Mouse (Mus musculus) thymus, postnatal 10 days (tissue): ENCODE results near the gene Mdm2.
"Not testable (repeated sequence)": the region's sequence is repeated elsewhere in the genome, so short reads cannot be mapped to it uniquely, and the experiment has no call there.

ENCODE experiments used
- DNase-seq, 2 experiments: peaks; one replicate each; pipeline ENCODE4 v3.0.0; 2021; ENCODE audit warnings: low spot score in 2 of 2

The Mdm2 gene

GRCm38 (mm10) chr10:117749050-117749686, 38.6 kb upstream of the Mdm2 start:
- DNase-seq = no peak

- no peak for DNase-seq
These were observed 37.9 kb upstream of the Mdm2 start for GRCm38 (mm10) chr10:117748276-117749049.

- no peak for DNase-seq
These were observed 37.2 kb upstream of the Mdm2 start for GRCm38 (mm10) chr10:117747711-117748110.

DNA sequence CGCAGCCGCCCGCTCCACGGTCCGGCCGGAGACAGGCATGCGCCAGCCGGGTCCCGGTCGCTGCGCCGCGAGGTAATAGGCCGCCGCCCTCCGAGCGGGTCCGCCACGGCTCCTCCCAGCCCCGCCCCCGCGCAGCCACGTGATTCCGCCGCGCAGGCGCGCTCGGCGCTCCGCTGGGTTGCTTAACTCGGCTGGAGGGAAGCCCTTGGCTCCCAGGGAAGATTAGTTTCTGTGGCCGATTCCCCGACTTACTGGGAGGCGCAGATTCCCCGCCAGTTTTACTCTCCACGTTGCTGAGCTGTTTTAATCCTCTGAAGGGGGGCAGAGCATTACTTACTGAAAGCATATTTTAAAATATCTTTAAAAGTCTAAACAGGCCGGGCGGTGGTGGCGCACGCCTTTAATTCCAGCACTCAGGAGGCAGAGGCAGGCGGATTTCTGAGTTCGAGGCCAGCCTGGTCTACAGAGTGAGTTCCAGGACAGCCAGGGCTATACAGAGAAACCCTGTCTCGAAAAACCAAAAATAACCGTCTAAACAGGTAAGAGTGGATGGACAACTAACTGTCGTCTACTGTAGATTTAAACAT, 35.8 kb upstream of the Mdm2 start, which contains the start of gene Slc35e3:
Gene Slc35e3 (minus strand): TSS at position 69 of the 587 bp plus-strand sequence.
- peak; percentile 90 to 96 for DNase-seq

DNA sequence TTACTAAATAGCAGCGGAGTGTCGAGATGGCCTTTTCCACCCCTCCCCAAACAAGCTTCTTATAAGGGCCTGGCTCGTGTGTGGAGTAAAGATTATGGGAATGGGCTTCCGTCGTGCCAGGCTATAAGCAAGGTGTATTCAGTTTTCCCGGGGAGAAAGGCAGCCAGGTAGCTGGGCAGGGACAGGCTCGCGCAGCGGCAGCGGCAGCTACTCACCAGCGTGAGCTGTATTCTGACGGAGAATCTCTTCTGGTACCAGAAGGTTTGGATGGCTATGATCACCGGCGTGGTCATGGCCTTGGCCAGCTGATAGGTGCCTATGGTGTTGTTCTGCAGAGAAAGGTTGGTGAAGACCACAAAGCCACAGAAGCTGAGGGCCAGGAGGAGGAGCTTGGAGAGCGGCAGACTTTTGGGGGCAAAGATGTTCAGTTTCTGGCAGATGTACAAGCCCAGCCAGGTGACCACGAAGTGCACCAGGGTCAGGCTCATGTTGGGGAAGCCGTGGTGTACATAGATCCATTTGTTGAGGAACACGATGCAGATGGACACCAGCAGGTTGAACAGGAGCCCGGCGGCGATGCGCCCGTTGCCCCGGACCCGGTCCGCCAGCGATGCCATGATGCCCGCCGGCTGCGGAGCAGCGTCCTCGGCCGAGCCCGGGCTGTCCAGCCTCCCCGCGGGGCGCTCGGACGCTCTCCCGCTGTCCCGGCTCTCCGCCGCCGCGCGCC, 35.2 kb upstream of the Mdm2 start:
- DNase-seq = not testable (repeated sequence)

GRCm38 (mm10) chr10:117743917-117744316, 33.4 kb upstream of the Mdm2 start:
- no peak for DNase-seq

GRCm38 (mm10) chr10:117743182-117743581, 32.6 kb upstream of the Mdm2 start:
- no peak for DNase-seq

- DNase-seq = no peak
These were observed 32.1 kb upstream of the Mdm2 start for GRCm38 (mm10) chr10:117742618-117743017.

- DNase-seq = no peak
These were observed 31.3 kb upstream of the Mdm2 start for GRCm38 (mm10) chr10:117741698-117742475.

- DNase-seq = no peak
These were observed 30.4 kb upstream of the Mdm2 start for GRCm38 (mm10) chr10:117740921-117741320.

- DNase-seq = no peak
These were observed 29.6 kb upstream of the Mdm2 start for GRCm38 (mm10) chr10:117740171-117740570.

GRCm38 (mm10) chr10:117739648-117739948, 29.0 kb upstream of the Mdm2 start:
- no peak for DNase-seq

- no peak for DNase-seq
These were observed 28.5 kb upstream of the Mdm2 start for GRCm38 (mm10) chr10:117738928-117739647.

- DNase-seq = no peak
These were observed 27.8 kb upstream of the Mdm2 start for GRCm38 (mm10) chr10:117738140-117738921.

DNA sequence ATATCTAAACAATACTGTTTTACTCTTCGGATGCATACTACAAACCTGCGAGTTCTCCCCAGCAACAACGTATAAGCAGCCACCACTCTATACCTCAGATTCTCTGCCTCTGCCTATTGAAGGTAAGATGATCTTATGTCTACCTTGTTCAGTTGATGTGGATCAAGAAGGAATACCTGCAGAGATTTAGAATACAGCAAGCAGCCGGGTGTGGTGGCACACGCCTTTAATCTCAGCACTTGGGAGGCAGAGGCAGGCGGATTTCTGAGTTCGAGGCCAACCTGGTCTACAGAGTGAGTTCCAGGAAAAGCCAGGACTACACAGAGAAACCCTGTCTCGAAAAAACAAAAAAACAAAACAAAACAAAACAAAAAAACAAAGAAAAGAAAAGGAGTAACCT, 26.9 kb upstream of the Mdm2 start:
- DNase-seq = not testable (repeated sequence)

DNA sequence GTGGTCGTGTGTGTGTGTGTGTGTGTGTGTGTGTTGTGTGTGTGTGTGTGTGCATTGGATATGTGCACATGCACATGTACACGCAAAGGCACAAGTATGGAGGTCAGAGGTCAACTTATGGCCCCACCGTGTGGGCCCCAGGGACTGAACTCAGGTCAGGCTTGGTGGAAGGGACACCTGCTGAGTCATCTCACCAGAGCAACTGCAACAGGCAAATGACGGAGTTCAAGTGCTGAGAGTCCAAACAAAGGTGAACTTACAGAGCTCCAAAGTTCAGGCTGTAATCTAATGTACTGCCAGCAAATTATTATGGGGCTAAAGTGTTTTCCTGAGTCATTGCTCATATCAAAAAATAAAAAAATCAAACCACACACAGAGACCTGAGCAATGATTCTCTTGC, 26.5 kb upstream of the Mdm2 start:
- DNase-seq = no peak

GRCm38 (mm10) chr10:117736573-117736972, 26.0 kb upstream of the Mdm2 start:
- no peak for DNase-seq

DNA sequence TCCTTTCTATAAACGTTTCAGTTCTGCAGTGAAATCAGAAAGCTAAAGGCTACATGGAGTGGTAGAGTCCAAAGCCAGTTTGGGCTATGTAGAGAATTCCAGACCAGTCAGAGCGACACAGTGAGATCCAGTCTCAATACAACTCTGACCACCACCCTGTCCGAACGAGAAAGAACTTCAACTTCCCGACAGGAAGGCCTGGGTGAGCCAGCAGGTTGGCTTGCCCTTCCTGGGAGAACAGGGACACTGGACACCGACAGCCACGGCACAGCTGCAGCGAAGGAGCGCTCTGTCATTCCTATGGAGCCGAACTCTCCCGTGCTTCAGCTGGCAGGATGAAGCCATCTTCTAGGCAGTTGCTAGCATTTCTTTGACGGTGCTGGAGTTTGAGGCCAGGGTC, 24.8 kb upstream of the Mdm2 start:
- DNase-seq = not testable (repeated sequence)

GRCm38 (mm10) chr10:117734104-117734852, 23.7 kb upstream of the Mdm2 start:
- DNase-seq = not testable (repeated sequence)
